Mouse (Mus musculus) lung, postnatal 4 days (tissue): ENCODE measurements at regions not wholly inside any gene's neighbourhood (a gene's known extent, or its start where the extent isn't known, plus 50 kb on each side); places are given as distances from the start of the nearest gene placed in this dataset.
A peak's percentile ranks its signal among the peaks of the same experiment; 100 is the strongest.

ENCODE experiments used
- DNase-seq, 2 experiments: peaks; one replicate each; pipeline ENCODE4 v3.0.0; 2021

DNA sequence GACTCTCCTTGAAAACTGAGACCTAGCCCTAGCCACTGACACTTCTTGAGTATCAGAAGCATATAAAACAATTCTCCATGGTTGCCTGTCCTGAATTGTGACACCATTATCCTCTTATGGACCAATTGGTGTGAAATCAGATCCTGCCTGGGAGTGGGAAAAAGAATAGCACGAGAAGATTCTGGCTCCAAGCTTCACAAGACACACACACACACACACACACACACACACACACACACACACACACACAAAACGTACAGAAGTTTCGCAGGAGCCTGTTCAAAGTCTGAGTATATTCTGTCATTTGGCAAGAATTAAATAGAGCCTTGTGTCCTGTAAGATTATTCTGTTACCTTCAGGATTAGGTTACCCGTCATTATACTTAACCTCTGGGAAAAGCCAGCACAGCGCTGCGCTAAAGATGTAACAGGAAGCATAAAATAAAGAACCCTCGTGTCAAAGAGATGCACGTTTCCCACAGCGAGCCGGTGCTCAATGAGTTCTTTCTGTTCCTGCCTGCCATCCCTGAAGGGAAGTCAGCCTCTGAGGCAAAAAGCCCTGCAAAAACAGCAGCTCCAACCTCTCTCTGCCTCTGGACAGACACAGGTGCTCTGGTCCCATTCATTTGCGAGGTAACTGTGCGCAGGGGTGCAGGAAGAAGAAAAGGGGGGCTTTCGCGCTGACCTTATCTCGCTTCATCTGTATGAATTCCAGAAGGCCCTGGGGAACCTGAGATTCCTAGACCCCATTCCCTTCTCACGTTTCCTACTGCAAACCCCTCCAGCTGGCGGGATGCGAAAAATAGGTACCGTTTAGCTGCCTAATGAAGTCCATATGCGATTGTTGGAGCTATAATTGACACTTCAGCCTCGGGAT lies 178.4 kb upstream of the Elac2 start:
- no peak for DNase-seq

DNA sequence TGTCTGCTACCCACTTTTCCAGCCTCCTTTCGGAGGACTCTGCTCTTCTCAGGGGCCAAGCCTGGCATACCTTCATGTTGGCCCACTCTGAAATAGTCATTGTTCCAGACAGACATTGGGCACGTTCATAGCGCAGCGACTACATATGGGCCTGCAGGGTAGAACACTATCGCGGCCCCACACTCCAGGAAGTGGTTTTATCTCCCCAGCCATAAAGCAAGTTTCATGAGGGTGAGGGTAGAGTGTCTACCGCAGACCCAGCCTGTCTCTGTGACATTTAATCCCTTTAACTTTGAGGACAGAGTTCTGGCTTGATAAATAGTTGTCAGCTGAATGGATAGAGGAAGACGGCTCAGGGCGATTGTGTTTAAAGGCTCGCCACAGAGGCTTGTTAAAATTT lies 177.5 kb upstream of the Elac2 start:
- no peak for DNase-seq

DNA sequence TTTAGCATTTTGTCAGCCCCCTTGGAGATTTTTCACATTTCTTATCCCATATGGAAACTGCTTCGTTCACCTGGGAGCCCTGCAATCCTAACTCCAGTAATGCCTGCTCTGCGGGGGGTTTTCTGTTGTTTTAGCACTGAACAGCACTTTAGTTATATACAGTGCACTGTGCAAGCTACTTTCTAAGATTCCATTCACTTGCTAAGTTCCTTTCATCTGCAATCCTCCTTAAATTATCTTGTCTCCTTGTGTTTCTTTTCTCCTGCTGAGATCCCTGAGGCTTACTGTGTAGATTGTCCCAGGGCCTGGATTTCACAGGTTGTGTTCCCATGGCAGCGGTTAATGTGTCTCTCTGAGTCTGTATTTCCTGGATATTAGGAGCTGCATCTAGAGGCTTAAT lies 173.3 kb upstream of the Elac2 start:
- no peak for DNase-seq

DNA sequence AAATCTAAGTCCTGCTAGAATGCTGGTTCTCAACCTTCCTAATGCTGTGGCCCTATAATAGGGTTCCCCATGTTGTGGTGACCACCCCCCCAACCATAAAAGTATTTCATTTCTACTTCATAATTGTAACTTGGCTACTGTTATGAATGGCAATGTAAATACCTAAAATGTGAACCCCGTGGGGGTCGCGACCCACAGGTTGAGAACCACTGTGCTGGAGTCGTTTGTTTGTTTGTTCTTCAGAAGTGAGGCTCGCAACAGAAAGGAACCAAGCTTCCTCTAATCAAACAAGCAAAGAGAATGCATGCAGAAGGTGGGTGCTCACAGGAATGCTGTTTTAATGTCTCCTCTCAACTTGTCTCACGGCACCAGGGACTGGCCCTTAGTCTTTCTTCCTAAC lies 166.4 kb upstream of the Elac2 start:
- no peak for DNase-seq

DNA sequence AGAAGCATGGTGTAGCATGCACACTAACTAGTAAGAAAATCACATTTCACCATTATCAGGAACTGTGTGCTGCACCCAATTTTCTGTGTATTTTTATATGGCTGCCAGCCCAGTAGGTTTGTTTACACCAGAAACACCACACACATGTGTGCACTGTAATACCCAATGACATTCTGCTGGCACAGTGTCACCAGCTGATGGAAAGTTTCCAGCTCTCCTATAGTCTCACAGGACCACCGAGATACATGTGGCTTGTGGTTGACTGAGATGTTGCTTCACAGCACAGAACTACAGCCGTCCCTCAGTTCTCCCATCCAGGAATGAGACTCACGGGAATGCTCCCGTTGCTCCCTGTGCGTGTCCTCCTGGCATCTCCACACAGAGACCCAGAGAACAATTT lies 149.4 kb upstream of the Elac2 start:
- no peak for DNase-seq

DNA sequence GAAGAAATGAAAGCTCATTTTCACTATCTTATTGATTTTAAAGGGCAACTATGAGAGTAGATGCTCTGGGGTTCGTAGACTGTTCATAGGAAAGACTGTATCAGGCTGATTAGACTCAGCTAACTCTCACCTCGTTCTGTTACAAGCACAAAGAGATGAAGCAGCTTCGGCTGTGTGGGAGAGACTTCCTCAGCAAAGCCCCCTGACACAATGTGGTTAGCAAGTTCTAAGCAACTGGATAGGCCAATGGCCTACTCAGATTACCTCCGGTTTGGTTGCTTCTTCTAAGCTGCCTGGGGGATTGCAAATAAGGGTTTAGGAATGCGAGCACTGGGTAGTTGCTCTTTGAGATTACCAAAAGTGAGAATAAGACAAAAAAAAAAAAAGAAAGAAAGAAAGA lies 146.4 kb upstream of the Elac2 start:
- no peak for DNase-seq

DNA sequence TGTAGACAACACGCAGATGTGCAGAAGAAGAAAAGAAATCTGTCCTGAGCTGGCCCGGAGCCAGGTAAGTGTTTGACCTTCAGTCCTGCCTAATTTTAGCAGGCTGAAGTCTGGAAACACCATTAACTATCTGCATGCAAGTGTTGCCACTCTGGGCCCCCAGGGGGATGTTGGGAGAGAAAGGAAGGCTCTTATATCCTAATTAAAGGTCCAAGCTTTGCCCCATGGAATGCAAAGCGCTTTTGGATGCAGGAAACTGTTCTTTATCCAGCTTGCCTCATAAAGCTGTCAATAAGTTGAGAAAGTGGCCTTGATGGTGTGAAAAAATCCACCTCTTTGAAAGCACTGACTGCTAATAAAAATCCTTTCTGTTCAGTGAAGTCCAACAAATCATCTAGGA lies 145.1 kb upstream of the Elac2 start:
- no peak for DNase-seq

DNA sequence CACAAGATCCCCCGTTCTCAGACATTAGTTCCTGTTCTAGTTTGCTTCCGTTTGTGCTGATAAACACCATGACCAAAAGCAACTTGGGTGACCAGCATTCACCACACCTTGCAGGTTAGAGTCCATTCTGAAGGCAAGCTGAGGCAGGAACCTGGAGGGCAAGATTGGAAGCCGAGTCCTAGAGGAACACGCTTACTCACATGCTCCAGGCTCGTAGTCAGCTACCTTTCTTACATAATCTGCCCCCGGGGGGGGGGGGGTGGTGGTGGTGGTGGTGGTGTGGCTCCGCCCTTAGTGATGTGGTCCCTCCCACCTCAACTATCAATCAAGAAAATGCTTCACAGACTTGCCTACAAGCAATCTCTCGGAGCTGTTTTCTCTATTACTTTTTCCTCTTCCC lies 142.1 kb upstream of the Elac2 start:
- DNase-seq, result no peak

DNA sequence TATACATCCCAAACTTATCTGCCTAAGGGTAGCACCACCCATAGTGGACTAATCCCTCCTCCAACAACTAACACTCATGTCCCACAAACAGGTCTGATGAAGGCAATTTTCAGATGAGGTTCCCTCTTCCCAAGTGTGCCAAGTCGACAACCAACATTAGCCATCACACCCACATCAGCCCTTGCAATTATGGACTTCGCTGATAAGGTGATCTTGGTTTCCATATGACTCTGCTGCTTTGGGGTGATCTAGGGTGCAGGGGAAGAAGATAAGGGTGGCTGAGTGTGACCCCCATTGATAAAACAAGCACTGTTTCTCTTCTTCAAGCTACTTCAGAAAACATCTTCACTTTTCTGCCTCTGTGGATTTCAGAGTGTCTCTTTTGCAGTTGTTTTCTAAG lies 137.7 kb upstream of the Elac2 start:
- no peak for DNase-seq

DNA sequence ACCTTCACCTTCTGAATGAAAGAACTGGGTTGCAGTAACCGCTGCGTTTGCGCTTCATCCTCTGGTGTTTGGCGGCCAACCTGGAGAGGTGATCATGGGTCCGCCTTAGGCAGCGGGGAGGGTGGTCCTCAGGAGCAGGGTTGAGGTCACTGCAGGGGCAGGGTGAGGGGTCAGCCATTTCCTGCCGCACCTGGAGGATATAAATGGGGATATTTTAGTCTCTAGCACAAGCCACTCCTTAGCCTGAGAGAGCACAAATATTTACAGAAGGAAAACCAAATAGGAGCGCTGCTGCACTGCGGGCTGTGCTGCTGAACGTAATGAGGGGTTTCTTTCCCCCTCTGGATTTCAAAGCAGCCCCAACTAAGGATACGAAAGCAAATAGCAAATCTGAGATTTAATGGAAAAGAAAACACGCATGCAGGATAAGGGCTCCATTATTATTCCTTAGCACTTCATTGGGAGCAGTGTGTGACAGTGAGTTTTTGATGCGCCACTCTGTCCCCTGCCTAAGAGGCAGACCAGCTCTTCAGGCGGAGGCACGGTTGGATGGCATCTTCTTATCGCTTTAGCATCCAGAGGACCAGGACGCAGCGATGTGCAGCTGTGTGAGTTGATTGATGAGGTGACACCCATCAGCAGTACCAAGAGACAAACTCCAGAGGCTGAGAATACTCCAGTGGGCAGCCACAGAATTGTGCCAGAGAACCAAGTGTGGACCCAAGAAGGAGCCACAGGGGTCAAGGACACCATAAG lies 135.9 kb upstream of the Elac2 start:
- DNase-seq, result no peak

DNA sequence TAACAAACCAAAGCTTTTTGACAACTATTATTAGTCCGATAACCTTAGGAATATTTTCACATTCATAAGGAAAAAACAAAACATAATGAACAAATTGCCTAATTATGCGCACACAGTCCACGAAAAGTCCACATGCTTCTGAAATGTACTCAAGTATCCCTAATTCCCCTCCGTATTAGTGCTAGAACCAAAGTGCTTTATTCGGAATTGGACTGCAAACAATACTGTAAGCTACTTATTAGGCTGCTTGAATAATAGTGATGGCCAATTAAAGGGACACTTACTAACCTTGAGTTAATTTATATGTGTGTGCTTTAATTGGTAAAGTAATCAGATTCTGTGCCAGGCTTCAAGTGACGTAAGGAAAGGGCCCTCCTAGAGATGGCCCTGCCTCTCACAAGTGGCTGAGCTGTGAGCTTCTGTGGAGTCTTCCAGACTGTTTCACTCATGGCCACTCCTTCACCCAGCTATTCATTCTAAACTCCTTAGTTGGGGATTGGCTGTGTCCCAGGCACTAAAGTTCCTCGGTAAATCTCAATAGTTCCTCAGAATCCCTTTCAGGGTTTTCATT lies 132.2 kb upstream of the Elac2 start:
- DNase-seq, result no peak

DNA sequence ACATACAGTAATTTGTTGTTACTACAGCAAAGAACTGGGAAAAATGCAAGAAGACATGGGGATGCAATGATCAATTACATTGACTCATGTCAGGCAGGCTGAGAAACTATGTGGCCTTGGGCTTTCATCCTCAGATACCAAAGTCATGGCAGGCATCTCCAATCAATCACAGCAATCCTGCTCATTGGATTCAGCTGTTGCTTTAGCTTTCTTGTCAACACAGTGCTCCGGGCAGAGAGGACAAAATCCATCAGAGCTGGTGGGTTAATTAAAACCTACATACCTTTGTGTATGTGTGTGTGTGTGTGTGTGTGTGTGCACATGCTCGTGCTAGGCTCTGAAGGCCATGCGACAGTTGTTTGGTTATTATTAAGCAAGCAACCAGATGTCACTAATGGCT lies 119.2 kb upstream of the Elac2 start:
- no peak for DNase-seq

DNA sequence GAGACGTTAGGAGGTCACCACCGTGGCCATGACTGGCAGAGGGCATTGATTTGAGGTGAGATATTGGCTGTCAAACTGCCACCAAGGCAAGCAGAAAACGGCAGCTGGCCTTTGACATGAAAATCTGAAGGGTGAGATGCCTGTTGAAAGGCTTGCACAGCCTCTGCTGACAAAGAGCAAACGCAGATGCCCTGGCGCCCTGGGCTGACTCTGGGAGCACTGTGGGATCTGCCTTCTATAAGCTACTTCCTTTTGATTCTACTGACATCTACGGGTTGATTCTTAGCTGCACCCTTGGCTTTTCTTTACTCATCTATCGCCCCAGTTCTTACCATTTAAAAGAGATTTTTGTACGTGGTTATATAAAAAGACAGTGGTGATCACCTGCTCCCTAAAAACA lies 98.2 kb upstream of the Elac2 start:
- no peak for DNase-seq

DNA sequence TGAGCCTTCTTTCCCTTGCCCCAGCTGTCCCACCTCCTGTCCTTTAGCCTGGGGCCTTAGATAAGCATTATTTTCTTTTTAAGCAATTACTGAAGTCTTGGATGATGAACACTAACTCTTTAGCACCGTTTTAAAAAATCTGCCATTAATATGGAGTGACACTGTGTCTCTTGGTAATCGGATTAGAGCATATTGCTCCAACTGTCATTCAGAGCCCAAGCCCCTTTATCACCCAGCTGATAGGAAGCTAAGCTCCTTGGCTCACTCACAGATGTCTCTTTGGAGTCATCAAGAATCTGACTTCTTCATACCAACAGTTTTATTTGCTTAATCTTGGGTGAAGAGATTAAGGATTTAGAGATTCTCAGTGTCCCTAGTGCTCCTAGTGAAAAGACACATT lies 94.3 kb upstream of the Elac2 start:
- no peak for DNase-seq

DNA sequence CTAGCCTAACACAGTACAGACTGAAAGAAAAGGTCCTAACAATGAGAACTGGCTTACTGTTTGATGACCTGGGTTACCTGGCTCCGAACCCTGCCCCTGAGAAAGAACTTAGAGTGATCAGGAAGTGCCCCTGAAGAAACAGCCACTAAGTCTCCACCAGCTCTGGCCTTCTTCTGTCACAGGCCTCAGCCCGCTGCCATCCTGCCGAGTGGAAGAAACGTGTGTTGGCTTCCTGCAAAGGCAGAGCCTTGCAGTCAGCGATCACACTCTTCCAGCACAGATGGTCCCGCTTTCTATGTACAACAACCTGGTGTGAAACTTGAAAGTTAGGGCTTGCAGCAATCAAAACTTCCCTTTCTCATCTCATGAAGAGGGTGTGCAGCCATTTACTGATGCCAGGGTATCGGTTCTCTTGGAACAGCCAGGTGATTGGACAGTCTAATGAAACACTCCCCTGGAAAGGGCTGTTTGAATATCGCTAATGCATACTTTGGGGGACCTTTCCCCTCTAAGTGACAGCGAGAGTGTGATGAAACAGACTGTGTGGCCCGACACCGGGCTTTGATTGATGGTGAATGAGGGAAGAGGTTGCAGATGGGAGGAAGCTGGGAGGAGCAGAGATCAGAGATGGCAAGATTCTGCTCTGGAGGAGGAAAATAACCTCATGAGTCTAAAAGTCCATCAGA lies 89.4 kb upstream of the Elac2 start:
- no peak for DNase-seq

DNA sequence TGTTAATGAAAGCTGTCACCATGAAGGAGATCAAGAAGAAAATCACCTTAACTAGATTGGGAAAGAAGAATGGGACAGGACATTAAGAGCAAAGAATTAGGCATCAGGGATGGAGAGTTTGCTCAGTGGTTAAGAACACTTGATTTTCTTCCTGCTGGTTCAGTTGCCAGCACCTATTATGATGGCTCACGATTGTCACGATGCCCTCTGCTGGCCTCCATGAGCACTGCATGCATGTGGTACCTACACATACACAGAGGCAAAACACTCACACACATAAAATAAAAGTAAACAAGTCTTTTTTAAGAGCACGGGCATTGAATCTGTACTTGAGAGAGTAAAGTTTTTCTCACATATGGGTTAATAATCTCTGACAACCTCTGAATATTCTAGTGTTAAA lies 88.1 kb upstream of the Elac2 start:
- peak; percentile 20 to 29 for DNase-seq

DNA sequence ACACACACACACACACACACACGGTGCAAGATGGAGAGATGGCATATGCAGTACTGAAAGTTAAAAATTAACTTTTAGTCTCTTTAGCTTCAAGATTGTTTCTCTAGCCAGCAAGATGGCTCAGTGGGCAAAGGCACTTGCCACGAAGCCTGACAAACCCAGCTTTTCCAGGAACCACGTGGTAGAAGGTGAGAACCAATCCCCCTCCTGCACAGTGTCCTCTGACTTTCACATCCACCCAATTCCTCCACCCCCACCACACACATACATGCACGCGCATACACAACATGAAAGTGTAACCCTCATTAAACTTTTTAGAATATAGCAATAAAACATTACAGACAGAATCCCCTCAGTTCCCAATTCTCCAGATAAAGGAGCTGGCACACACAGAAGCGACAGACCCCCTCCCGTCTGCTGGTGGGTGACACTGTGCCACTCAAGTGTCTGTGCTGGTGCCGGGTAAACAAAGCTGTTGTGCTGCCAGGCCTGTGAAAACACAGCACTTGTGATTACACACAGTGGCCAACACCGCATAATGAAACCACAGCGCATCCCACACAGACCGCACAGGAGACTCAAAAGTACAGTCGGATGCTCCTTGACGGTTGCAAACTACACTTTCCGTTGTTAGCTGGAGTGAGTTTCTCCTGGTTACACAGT lies 82.9 kb upstream of the Elac2 start:
- no peak for DNase-seq

DNA sequence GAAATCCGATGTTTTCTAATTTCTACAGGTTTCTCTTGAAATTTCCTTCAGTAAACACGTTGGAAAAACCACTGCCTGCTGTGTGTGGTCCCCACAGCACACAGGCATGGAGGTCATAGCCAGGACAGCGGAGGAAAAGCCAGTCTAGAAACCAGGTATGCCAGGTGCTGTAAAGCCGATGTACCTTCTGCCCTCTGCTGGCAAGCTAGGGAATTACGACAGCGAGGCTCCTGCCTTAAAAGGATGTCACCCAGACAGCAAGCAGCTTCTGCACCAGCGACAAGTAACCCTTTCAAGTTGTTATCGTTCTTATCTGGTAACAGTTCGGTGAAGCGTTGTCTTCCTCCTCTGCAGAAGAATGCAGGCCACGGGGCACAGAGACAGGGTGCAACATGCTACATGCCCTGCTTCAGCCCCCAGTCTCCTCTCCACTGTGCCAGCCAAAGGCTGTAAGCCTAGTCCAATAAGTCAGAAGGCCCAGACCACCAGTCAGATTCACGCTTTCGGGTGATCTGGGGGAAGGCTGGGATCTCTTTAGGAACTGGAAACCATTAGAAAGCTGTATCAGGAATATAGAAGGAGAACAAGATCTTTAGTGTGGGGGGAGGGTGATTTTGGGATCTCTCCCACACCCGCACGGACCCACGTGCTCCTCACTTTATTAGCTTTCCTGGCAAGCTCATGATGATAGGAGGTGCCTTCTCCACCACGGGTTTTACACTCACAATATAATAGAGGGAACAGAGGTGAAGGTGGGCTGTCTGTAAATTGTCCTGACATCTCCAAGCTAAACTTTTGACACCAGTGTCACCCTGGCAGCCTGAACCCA lies 79.9 kb upstream of the Elac2 start:
- DNase-seq, result peak; percentile 55 to 75

DNA sequence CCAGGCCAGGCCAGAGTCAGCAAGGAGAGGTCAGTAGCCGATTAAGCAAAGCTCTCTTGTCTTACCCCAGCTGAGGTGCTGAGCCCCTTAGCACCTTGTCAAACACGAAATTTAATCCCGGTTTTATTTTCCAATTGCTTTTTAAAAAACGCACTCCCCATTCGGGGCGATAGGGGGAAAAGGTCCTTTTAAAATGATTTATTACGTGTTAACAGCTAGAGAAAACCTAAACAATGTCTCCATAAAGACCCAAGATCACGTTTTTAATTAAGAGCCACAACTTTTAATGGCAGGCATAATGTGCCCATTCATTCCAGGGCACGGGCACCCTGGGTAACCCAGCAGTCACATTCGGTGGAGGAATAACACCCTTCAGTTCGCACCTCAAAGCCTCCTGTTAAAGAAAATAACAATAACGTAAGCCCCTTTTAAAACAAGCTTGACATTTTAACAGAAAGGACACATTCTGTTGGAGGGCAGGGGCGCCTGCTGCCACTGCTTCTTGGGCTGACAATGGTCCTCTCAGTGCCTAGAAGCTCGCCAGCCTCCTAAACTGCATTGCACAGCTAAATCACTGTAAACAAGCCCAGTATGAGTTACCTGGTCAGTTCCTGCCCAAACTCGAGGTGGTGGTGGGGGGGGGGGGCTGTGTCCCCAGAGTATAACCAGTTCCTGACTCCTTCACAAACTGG lies 79.1 kb upstream of the Elac2 start:
- no peak for DNase-seq

DNA sequence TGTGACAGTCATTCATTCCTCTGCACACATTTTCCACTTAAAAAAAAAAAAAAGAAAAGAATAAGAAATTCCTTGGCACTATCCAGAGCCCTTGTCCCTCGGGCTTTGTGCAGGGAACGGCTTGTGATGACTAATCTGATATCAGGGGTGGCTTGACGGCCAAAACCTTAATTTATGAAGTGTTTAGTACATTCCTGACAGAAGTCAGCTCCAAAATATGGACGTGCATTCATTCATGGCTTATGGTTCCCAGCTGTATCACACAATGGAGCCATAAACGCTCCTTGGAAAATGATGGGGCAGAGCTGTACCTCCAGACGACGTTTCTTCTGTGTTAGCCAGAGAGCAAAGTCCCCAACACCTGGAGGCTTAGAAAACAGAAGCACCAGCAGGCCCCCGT lies 62.1 kb upstream of the Elac2 start:
- DNase-seq, result peak; percentile 4 to 31

DNA sequence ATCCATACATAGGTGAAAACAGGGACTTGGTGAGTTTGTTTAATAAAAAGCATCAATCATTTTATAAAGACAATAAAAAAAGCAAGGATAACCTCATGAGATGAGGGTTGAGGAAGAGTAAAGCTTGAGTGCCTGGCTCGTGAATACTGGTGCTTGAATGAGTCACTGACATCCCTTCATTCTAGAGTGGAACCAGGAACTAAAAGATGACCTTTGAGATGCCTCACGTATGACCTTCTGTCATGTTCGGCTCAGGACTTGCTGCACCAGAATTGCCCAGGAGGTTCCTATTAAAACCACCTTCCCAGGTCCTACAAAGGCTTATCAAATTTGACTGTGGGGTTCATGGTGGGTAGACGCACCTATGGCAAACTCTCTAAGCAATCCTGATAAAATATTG lies 61.5 kb upstream of the Elac2 start:
- DNase-seq, result no peak
